Mouse (Mus musculus) small intestine, adult 2 months (tissue): Measurements from ENCODE around the gene Ern1.

Source experiments
- CTCF ChIP-seq: fragments of 200-500 bp; IDR thresholded peaks from 2 replicates; pipeline ENCODE4 v1.5.1; 2012; ENCODE audit warnings: low read depth, mild to moderate bottlenecking, control low read depth, inconsistent platforms, low read length, moderate library complexity, mixed read lengths; ENCODE audit not compliant: insufficient replicate concordance, insufficient read length; ENCODE audit errors: extremely low read depth
- POLR2A ChIP-seq: fragments of 200-500 bp; IDR thresholded peaks from 2 replicates; pipeline ENCODE4 v1.6.1; 2012; ENCODE audit warnings: low read depth, mild to moderate bottlenecking, control low read depth, inconsistent platforms, low read length, moderate library complexity

DNA sequence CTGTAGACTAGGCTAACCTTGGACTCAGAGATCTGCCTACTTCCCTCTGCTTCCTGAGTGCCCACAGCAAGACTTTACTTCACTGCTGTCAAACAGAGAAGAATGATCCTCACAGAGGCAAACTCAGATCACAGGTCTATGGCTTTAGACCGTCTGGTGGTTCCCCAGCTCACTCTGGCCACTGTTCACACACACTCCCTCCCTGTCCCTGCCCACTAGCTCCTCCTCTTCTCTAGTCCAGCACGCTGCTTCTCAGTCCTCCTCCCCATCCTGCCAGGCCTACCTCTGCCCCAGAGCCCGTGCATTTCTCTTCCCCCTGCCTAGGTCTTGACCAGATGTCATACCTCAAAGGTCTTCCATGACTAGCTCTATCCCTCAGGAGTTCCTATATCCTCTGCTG is 44.0 kb downstream of the Ern1 start:
- TF ChIP-seq CTCF (no peak), POLR2A (no peak)
